Mouse (Mus musculus): ENCODE measurements around the gene Tapbp.
"Not testable (repeated sequence)": the region's sequence is repeated elsewhere in the genome, so short reads cannot be mapped to it uniquely, and the experiment has no call there.

Gene Tapbp

DNA sequence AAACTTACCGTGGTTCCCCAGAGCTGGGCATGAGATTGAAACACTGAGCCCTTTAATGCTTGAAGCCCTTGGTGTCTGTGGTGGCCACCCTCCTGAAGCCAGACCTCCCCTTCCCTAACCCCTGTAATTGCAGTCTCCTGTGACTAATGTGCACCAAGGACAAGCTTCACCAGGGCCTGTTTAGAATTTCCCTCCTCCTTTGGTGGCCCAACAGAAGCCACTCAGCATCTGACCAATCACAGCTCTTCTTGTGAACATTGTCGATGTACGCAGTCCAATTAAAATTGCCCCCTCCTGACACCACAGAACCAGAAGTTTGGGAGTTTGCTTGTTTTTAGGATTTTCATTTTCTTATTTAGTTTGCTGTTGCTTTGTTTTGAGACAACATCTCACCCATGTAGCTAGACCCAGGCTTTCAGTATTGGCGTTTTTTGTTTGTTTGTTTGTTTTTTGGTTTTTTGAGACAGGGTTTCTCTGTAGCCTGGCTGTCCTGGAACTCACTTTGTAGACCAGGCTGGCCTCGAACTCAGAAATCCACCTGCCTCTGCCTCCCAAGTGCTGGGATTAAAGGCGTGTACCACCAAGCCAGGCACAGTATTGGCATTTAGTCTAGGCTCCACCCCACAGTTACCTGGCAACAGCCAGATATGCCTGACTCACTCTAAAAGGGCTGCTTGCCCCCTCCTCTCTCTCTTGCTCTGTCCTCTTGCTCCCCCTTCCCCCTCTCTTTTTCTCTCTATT is 11.6 kb upstream of the Tapbp start:
- DNase-seq (ENCODE audit: low spot score in 2 of 2) = not testable (repeated sequence)

DNA sequence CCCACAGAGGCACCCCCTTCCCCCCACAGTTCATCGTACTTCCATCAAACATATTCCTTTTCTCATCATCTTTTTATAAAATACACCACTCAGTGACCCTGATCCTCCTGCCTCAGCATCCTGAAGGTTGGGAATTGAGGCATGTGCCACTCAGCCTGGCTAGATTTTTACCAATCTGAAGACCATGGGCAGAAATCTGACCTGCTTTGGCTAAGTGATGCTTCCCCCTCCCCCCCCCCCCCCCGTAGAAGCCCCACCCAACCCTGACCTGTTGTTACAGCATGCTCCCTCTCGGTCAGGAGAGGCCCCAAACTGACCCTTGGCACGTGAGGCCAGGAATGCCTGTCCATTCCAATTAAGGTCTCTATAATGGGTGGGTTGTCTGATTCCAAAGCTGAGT is 10.9 kb upstream of the Tapbp start, which contains the start of gene Platr17:
Platr17 (plus strand) TSS at position 301 of the 400 bp plus-strand sequence.
- DNase-seq (ENCODE audit: low spot score in 2 of 2) = not testable (repeated sequence)

DNA sequence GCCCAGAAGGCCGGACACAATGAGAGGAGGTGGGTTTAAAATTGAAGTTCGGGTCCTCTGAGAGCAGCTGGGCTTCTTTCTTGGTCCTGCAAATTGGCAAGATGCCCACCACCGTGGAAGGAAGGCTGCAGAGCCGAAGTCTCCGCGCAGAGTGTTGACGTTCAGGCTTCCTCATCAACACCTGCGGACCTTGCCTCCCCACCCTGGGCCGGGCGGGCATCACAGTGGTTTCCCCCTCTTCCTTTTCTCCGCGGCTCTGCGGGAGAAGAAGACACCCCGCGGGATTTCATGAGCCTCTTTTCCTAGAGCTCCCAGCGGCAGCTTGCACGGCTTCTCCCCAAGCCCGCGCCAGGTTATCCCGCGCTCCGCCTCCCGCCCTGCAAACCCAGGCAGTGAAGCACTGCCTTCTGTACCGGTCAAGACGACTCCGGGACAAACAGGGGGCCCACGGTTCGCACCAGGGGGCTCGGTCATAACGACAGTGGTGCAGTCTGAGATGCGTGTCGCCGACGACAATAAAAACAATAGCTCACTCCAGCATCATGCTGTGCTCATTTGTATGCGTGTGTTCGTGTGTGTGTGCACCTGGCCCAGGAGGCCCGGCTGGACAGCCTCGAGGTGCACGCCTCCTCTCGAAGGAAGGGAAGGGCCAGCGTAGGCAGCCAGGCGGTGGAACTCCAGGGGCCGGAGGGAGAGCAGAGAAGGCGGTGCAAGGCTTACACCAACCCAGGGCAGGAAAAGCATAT is 7.2 kb upstream of the Tapbp start:
- peak in 1 of 2 experiments; percentile 40 for DNase-seq (ENCODE audit: low spot score in 2 of 2)

DNA sequence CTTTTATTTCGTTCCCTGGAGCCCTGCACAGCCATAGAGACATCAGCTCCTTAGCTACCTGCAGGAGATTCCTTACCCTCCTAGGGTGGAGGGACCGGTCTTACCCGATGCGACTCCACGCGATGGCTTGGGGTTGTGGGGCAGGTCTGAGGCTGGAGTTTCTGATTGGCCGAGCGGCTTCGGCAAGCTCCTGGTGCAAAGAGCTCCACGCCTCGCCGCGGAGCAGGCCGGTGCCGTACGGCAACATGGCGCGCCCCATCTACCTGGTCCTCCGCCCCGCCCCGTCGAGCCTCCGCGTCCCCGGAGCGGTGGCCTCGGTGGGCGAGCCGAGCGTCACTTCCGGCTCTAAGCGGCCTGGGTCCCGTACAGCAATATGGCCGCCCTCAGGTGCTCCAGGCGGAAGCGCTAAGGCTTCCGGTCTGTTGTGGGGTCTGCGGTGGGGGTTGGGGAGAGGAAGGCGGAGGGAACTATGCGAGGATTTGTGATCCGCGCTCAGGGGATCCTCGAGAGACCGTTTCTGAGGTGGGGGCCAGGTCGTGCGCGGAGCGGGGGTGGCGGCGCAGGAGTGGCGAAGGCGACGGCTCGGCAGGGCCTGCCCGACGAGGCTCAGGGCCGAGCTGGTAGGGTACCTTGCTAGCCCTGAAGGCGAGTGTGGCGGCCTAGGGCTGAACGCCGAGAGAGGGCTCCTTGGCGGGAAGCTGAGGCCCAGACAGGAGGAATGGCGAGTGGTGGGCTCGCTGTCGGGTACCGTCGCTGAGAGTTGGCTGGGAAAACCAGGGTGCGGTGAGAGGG is 6.4 kb upstream of the Tapbp start, which contains the start of gene Daxx:
Daxx (plus strand) TSS at position 338 of the 792 bp plus-strand sequence.
- peak; percentile 100 for DNase-seq (ENCODE audit: low spot score in 2 of 2)

DNA sequence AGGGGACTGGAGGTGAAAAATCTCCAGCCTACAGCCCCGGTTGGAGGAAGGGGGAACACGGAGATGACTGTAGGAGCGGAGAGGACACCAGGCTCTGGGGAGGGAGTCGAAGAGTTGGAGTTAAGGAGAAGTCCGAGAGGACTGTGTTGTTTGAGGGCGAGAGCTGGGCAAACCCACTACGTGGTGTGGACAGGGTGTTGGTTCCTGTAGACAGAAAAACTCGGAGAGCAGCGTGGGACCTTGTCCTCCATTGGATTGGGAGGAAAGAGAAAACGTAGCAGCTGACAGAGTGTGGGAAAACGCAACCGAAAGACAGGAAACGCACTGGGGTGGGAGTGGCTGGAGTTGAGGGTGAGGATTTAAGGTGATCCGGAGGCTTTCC is 5.8 kb upstream of the Tapbp start:
- peak; percentile 57 to 69 for DNase-seq (ENCODE audit: low spot score in 2 of 2)

DNA sequence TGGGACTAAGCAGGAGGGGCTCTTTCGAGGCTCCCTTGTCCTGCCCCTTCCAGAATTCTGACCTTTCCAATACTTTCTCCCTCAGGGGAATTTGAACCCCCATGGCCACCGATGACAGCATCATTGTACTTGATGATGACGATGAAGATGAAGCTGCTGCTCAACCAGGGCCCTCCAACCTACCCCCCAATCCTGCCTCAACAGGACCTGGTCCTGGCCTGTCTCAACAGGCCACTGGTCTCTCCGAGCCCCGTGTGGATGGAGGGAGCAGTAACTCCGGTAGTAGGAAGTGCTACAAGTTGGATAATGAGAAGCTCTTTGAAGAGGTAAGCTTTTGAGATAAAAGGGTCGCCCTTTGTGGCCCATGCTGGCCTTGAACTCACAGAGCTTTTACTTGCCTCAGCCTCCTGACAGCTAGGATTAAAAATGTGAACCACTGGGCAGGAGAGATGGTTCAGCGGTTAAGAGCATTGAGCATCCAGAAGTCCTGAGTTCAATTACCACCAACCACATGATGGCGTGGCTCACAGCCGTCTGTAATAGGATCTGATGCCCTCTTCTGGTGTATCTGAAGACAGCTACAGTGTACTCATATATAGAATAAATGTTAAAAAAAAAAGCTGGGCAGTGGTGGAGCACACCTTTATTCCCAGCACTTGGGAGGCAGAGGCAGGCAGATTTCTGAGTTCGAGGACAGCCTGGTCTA is 5.2 kb upstream of the Tapbp start:
- DNase-seq (ENCODE audit: low spot score in 2 of 2) = no peak

DNA sequence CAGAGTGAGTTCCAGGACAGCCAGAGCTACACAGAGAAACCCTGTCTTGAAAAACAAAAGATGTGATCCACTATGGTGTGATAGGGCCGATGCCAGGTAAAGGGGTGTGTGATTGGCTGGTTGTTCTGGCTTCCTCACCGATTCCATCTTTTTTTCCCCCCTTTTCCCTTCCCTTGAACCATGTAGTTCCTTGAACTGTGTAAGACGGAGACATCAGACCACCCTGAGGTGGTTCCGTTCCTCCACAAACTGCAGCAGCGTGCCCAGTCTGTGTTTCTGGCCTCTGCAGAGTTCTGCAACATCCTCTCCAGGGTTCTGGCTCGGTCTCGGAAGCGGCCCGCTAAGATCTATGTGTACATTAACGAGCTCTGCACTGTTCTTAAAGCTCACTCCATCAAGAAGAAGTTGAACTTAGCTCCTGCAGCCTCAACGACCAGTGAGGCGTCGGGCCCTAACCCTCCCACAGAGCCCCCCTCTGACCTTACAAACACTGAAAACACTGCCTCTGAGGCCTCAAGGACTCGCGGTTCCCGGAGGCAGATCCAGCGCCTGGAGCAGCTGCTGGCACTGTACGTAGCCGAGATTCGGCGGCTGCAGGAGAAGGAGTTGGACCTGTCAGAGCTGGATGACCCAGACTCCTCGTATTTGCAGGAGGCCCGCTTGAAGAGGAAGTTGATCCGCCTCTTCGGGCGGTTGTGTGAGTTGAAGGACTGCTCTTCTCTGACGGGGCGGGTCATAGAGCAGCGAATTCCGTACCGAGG is 4.5 kb upstream of the Tapbp start:
- no peak for DNase-seq (ENCODE audit: low spot score in 2 of 2)

DNA sequence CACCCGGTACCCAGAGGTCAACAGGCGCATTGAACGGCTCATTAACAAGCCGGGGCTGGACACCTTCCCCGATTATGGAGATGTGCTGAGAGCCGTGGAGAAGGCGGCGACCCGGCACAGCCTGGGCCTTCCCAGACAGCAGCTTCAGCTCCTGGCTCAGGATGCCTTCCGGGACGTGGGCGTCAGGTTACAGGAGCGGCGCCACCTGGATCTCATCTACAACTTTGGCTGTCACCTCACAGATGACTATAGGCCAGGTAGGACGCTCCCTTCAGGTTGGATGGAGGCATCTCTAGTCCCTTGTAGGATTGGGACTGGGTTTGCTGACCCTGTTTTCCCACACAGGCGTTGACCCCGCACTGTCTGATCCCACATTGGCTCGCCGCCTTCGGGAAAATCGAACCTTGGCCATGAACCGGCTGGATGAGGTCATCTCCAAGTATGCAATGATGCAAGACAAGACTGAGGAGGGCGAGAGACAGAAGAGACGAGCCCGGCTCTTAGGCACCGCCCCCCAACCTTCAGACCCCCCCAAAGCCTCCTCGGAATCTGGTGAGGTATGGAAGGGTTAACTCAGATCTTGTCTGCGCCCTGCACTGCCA is 3.8 kb upstream of the Tapbp start:
- DNase-seq (ENCODE audit: low spot score in 2 of 2) = no peak

DNA sequence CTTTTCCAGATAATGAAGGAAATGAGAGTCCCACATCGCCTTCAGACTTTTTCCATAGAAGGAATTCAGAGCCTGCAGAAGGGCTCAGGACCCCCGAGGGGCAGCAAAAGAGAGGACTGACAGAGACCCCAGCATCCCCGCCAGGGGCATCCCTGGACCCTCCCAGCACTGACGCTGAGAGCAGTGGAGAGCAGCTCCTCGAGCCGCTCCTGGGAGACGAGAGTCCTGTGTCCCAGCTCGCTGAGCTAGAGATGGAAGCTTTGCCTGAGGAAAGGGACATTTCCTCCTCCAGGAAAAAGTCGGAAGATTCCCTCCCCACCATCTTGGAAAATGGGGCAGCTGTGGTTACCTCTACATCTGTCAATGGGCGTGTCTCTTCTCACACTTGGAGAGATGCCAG is 2.4 kb upstream of the Tapbp start:
- DNase-seq (ENCODE audit: low spot score in 2 of 2) = no peak

DNA sequence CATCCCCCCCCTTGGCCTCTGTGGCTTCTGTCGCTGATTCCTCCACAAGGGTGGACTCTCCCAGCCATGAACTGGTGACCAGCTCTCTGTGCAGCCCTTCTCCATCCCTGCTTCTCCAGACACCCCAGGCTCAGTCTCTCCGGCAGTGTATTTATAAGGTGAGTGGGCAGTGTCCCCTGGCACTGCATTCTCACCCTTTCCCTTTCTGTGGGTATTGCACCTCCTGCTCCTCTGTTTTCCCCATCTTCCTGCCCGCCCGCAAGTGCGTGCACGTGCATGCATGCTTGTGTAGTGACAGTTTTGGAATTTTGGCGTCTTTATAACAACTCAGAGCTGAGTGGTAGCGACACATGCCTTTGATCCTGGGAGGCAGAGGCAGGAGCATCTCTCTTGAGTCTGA is 1.8 kb upstream of the Tapbp start:
- DNase-seq (ENCODE audit: low spot score in 2 of 2) = no peak

DNA sequence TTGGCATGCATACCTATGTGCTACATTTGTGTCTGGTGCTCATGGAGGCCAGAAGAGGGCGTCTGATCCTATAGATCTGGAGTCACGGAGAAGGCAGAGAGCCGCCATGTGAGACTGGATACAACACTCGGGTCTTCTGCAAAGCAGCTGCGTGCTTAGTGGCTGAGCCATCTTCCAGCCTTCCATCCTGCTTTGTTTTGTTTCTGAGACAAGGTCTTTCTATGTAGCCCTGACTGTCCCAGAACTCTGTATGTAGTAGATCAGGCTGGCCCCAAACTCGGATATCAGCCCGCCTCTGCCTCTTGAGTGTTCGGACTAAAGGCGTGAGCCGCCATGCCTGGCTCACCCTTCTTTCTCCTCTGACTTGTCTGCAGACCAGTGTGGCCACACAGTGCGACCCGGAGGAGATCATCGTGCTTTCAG is 719 bp upstream of the Tapbp start:
- DNase-seq (ENCODE audit: low spot score in 2 of 2) = no peak

DNA sequence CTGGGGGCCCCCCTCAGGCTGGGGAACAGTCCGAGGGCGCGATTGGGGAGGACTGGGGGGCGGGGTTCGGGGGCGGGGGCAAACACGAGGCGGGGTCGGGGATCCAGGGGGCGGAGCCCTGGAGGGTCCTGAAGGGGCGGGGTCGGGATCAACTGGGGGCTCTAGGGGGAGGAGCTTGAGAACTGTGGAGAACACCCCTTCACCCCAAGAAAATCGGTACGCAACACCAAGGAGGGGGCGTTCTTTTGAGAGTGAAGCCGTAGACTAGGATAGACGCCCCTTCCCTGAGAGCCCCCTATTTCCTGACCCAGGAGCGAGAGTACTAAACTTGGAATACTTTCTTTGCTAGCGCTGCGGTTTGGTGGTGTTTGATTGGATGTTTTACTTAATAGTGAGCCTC is 595 bp downstream of the Tapbp start:
- DNase-seq (ENCODE audit: low spot score in 2 of 2) = no peak

DNA sequence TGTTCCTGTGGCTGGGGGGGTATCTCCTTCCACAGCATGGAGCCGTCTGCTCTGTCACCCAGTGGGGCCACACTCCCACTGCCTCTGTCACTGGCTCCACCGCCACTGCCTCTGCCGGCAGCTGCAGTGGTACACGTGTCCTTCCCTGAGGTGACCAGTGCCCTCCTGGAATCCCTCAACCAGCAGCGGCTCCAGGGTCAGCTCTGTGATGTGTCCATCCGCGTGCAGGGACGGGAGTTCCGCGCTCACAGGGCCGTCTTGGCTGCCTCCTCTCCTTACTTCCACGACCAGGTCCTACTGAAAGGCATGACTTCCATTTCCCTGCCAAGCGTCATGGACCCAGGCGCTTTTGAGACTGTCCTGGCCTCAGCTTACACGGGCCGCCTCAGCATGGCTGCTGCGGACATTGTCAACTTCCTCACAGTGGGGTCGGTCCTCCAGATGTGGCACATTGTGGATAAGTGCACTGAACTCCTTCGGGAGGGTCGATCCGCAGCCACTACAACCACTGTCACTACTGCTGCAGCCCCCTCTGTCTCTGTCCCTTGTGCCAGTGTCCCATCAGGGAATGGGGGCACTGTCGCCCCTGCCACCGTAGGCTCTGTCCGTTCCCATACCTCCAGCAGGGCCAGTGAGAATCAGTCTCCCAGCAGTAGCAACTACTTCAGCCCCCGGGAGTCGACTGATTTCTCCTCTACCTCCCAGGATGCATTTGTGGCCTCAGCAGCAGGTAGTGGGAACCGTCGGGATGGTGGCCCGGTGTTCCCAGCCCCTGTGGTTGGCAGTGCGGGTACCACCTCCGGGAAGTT is 1.4 kb downstream of the Tapbp start:
- no peak for DNase-seq (ENCODE audit: low spot score in 2 of 2)

DNA sequence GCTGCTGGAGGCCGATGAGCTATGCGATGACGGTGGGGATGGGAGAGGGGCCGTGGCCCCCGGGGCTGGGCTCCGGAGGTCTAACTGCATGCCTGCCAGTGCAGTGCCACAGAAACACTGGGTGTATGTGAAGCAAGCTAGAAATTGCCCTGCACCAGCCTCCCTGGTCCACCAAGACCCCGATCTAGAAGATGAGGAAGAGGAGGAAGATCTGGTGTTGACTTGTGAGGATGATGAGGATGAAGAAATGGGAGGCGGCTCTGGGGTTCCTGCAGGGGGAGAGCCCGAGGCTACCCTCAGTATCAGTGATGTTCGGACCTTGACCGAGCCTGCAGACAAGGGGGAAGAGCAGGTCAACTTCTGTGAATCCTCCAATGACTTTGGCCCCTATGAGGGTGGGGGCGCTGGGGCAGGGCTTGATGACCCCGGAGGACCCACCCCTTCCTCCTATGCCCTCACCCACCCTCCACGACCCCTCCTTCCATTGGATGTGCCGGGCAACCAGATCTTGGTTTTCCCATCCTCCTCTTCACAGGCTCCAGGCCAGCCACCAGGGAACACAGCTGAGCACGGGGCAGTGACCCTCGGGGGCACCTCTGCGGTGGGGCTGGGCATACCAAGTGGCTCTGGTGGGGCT is 2.1 kb downstream of the Tapbp start:
- no peak for DNase-seq (ENCODE audit: low spot score in 2 of 2)

DNA sequence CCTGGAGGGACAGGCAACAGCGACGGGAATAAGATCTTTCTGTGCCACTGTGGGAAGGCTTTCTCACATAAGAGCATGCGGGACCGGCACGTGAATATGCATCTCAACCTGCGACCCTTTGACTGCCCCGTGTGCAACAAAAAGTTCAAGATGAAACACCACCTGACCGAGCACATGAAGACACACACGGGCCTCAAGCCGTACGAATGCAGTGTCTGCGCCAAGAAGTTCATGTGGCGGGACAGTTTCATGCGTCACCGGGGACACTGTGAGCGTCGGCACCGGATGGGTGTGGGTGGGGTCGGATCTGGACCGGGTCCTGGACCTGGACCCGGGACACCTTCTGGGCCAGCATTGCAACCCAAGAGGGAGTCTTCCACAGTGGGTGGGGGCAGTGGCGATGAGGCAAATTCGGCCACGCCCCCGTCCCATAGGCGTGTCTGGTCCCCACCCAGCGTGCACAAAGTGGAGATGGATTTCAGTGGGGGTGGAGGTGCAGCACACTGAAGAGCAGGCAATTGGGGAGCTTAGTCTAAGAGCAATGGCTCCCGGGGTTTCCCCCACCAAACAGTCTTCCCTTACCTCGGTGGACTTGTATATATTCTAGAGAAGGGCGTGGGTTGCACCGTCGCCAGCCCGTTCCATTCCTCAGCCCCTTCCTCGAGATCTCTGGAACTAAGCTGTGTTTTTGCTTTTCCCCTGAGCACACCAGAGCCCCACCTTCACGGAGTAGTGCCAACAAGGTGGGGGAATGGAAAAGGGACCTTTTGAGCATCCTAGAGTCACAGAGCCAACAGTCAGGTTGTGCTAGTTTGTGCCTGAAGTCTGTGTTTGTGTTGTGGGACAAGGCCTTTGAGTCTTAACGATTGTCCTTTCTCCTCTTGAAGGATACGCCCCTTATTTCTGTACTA is 2.8 kb downstream of the Tapbp start:
- DNase-seq (ENCODE audit: low spot score in 2 of 2) = peak; percentile 42 to 61

DNA sequence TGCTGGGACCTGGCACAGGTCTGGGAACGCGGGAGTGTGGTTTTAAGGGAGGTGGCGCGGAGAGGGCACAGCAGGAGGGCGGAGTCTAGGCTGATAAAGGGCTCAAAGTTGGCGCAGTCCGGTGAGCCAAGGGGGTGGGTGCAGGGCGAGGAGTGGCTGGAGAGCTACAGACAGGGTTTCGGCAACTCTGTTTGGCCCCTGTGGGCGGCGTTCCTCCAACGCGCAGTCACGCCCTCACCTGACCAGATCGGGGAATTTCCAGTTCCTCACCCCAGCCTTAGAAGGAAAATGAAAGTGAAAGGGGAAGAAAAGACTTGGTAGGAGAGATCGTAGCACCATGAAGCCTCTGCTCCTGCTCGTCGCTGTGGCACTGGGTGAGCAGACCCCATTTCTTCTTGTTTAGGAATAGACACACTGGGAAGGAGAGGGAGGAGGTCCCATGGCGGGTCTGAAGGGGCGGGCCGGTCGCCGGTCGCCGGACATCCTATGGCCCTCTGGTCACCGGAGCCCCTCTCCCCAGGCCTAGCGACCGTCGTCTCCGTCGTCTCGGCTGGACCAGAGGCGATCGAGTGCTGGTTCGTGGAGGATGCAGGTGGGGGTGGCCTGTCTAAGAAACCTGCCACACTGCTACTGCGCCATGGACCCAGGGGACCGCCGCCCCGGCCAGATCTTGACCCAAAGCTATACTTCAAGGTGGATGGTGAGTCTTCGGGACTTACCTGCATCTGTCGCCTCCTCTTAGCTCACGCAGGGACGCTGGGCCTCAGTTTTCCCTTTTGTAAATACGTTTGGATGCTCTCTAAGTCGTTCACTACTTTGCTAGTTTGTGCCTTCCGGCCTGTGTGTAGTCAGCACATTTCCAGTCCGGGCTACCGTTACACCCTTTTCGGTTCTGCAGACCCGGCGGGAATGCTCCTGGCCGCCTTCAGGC is 3.9 kb downstream of the Tapbp start:
- peak; percentile 83 to 91 for DNase-seq (ENCODE audit: low spot score in 2 of 2)

All from urinary bladder, postnatal 36 days (tissue).